Mouse (Mus musculus): Measurements from ENCODE around the gene Zdhhc11.

- TF ChIP-seq POLR2A (IDR thresholded peaks at IDR 0.05; ENCODE audit: insufficient read depth, low read depth, low read length) (no peak), CTCF (IDR thresholded peaks at IDR 0.05) (peak; percentile 89)
These were observed 62.6 kb downstream of the Zdhhc11 start for GRCm38 (mm10) chr13:74026215-74026614.
